Mouse (Mus musculus): ENCODE results near the gene Setd2. TPM values are rescaled to one million over a fixed set of nuclear protein-coding genes. Genes with fewer than 3 reads are reported as not detected.

Gene Setd2
- polyA plus RNA-seq, 1 experiment from 2014 or later, result 36.3 TPM

DNA sequence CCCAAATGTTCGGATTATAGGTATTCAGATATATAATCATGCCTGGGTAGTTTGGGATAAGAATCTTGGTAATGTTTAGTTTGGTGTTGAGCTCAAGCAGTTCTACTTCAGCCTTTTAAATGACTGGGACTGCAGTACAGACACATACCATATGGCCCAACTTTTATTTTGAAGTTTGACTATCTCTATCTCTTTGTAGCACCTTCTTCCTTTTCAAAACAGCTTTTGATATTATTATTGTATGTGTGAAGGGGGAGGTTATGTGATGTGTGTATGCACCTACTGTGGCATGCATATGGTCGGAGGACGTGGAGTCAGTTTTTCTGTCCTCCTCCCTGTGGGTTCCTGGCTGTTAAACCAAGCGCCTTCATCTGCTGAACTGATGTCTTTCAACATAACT, 9.6 kb downstream of the Setd2 start:
- H3K4me3 ChIP-seq, result no peak overlapping the region
- 0 out of 2 replicates have a peak, but pooled peaks cover under 1% of the 10 kb centered on the region for H3K36me3 ChIP-seq
- no peak overlapping the region for H3K4me2 ChIP-seq
- H3K27ac ChIP-seq (replicated peaks), result no peak overlapping the region
- no peak for ATAC-seq (ENCODE audit: low read depth)
- H3K9ac ChIP-seq, result no peak overlapping the region
- WGBS, result 89% methylated on average over 4 of the region's 4 CpGs
- no peaks in the 10 kb centered on the region for H3K27me3 ChIP-seq
- no peaks in the 10 kb centered on the region for H3K9me3 ChIP-seq
- H3K4me1 ChIP-seq (replicated peaks), result 0 out of 2 replicates have a peak, but pooled peaks cover 4% of the 10 kb centered on the region

DNA sequence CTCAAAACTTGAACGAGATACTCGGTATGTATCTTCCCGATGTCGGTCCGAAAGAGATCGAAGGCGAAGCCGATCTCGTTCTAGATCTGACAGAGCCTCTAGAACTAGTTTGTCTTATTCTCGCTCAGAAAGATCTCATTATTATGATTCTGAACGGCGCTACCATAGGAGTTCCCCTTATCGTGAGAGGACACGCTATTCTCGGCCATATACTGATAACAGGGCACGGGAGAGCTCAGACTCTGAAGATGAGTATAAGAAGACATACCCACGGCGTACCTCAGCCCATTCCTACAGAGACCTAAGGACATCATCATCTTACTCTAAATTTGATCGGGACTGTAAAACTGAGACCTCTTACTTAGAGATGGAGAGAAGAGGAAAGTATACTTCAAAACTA, 15.9 kb downstream of the Setd2 start:
- H3K4me3 ChIP-seq, result no peak overlapping the region
- 97% methylated on average over 19 of the region's 19 CpGs for WGBS
- no peak overlapping the region for H3K9ac ChIP-seq
- no peak overlapping the region for H3K4me2 ChIP-seq
- H3K36me3 ChIP-seq, result peaks cover 59% of the 10 kb centered on the region
- no peak overlapping the region for H3K27ac ChIP-seq (replicated peaks)
- H3K4me1 ChIP-seq (replicated peaks), result 0 out of 2 replicates have a peak, but pooled peaks cover 4% of the 10 kb centered on the region
- no peaks in the 10 kb centered on the region for H3K27me3 ChIP-seq
- H3K9me3 ChIP-seq, result no peaks in the 10 kb centered on the region
- no peak for ATAC-seq (ENCODE audit: low read depth)

DNA sequence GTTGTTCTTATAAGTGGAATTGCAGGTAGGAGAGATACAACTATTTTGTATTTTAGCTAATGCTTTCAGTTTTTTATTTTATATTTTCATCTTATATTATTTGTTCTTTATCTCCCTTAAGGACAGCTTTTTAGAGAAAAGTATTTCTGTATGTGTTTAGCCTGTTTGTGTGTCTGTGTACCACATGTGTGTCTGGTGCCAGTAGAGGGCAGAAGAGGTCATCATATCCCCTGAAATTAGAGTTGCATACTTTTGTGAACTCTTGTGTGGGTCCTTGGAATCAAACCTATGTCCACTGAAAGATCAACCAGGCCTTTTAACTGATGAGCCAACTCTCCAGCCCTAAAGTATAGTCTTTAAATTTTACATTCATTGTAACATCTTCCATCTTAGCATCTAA, 35.9 kb downstream of the Setd2 start:
- H3K9me3 ChIP-seq, result no peaks in the 10 kb centered on the region
- peaks cover 84% of the 10 kb centered on the region for H3K36me3 ChIP-seq
- H3K4me3 ChIP-seq, result no peak overlapping the region
- H3K9ac ChIP-seq, result no peak overlapping the region
- ATAC-seq (ENCODE audit: low read depth), result no peak
- H3K27ac ChIP-seq (replicated peaks), result no peak overlapping the region
- H3K4me1 ChIP-seq (replicated peaks), result no peaks in the 10 kb centered on the region
- H3K27me3 ChIP-seq, result no peaks in the 10 kb centered on the region
- no peak overlapping the region for H3K4me2 ChIP-seq

DNA sequence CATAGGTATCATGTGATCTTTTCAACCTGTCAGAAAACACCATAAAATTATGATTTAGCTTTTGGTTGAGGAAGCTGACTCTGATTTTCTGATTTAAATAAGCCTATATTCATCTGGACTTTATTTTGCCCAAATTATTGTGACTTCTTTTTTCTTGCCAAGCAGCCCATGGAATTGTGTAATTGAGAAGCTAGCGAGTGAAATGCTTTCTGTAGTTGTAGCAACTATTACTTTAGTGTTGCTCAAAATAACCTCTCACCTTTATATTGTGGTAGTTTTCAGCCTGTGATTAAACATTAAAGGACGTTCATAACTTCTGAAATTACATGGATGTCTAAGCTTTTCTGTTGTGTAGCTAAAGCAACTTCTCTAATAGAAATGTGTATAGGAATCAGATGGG, 49.8 kb downstream of the Setd2 start:
- WGBS, result 87% methylated on average over 2 of the region's 2 CpGs
- no peaks in the 10 kb centered on the region for H3K27me3 ChIP-seq

DNA sequence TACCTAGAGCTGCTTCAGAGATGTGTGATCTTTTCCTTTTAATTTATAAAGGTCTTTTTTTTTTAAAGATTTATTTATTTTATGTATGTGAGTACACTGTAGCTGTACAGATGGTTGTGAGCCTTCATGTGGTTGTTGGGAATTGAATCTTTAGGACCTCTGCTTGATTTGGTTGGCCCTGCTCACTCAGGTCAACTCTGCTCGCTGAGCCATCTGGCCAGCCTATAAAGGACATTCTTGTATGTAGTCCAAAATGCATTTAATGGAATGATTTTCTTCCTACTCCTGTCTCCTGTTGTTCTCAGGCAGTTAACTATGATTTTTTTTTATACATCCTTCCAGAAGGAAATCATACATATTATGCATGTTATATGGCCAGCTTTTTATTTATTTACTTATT, 51.1 kb downstream of the Setd2 start:
- Histone ChIP-seq H3K36me3 (peaks cover 16% of the 10 kb centered on the region), H3K4me1 (replicated peaks) (no peaks in the 10 kb centered on the region), H3K27me3 (no peaks in the 10 kb centered on the region), H3K9ac (no peak overlapping the region), H3K4me3 (no peak overlapping the region), H3K27ac (replicated peaks) (no peak overlapping the region), H3K9me3 (no peaks in the 10 kb centered on the region), H3K4me2 (no peak overlapping the region)
- no peak for ATAC-seq (ENCODE audit: low read depth)
- 93% methylated on average over 1 of the region's 1 CpGs for WGBS

More for the DNA sequence above, 49.8 kb downstream of the Setd2 start:
- H3K4me3 ChIP-seq, result no peak overlapping the region
- no peak for ATAC-seq (ENCODE audit: low read depth)
- no peak overlapping the region for H3K9ac ChIP-seq
- no peak overlapping the region for H3K27ac ChIP-seq (replicated peaks)
- no peaks in the 10 kb centered on the region for H3K4me1 ChIP-seq (replicated peaks)
- no peak overlapping the region for H3K4me2 ChIP-seq
- H3K9me3 ChIP-seq, result no peaks in the 10 kb centered on the region
- H3K36me3 ChIP-seq, result peaks cover 15% of the 10 kb centered on the region

DNA sequence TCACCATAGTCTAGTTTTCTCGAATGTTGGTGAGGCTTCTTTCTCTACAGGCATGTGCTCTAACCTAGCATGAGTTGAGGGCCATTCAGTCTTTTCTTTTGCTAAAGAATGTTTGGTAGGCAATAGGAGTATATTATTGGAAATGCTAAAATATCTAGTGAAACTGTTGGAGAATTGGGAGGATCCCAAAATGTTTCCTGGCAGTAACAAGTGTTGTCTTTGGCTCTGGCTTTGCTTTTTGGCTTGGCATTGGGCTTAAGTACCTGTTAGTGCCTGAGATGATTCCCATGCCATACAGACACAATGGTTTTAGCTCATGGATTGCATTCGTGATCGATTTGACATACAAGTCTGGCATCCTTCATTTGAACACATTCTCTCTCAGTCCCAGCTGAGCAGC, 79.1 kb downstream of the Setd2 start:
- Histone ChIP-seq H3K4me2 (no peak overlapping the region), H3K27me3 (no peaks in the 10 kb centered on the region), H3K4me3 (no peak overlapping the region), H3K9ac (no peak overlapping the region), H3K27ac (replicated peaks) (no peak overlapping the region), H3K4me1 (replicated peaks) (no peaks in the 10 kb centered on the region), H3K36me3 (peaks cover 58% of the 10 kb centered on the region), H3K9me3 (no peaks in the 10 kb centered on the region)
- ATAC-seq (ENCODE audit: low read depth), result no peak
- WGBS, result 86% methylated on average over 3 of the region's 3 CpGs

DNA sequence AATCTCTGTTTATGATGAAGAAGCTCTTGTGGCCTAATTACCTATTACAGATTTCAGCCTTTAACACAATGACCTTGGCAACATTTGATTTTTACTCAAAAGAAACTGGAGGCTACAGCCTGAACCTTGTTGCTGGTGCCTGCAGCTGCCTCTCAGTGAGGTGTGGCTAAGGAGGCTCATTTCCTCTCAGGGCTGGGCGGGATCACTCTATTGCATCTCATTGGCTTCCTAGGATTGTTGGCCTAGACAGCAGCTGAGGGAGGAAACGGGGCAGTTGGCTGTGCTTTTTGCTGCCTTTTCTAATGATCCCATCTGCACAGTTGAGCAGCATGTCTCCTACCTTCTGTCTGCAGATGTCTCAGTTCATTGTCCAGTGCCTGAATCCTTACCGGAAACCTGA, 84.7 kb downstream of the Setd2 start:
- H3K9me3 ChIP-seq, result no peaks in the 10 kb centered on the region
- 76% methylated on average over 3 of the region's 3 CpGs for WGBS
- no peak overlapping the region for H3K27ac ChIP-seq (replicated peaks)
- no peak overlapping the region for H3K4me2 ChIP-seq
- H3K27me3 ChIP-seq, result no peaks in the 10 kb centered on the region
- peaks cover 80% of the 10 kb centered on the region for H3K36me3 ChIP-seq
- H3K4me3 ChIP-seq, result no peak overlapping the region
- ATAC-seq (ENCODE audit: low read depth), result no peak
- no peaks in the 10 kb centered on the region for H3K4me1 ChIP-seq (replicated peaks)
- H3K9ac ChIP-seq, result no peak overlapping the region

DNA sequence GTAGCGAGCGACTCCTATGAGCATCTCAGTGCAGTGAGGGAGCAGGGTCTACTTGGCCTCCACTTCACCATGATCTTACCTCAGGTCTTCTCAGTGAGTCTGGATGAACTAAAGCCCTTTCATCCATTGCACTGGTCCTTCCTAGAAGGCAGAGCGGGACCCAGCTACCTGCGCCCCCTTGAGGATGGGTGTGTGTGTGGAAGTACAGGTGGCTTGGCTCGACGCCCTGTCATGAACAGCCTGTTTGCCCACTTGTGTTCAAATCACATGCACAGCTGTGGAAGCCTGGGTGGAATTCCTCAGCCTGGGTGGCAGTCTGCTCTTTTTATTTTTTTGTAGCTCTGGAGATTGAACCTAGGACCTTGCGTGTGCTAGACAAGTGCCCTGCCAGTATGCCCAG, 87.8 kb downstream of the Setd2 start:
- 89% methylated on average over 7 of the region's 7 CpGs for WGBS
- Histone ChIP-seq H3K4me1 (replicated peaks) (peaks cover 19% of the 10 kb centered on the region), H3K36me3 (peaks cover 68% of the 10 kb centered on the region), H3K4me3 (no peak overlapping the region), H3K4me2 (no peak overlapping the region), H3K9ac (no peak overlapping the region), H3K27me3 (no peaks in the 10 kb centered on the region), H3K9me3 (no peaks in the 10 kb centered on the region), H3K27ac (replicated peaks) (no peak overlapping the region)
- ATAC-seq (ENCODE audit: low read depth), result no peak

DNA sequence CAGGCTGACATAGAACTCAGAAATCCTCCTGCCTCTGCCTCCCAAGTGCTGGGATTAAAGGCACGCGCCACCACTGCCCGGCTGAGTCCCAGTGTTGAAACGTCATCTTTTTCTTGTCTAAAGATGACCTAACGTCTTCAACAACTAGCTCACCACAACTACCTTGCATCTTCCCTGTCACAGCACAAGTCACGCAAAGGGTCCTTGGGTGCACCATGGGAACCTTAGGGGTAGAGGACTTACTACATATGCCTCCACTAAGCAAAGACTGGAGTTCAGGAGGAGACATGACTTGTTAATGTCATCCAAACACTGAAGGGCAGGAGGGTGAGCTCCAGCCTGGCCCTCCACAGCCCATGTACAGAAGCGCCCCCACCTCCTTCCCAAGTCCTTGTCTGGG, 88.3 kb downstream of the Setd2 start:
- Histone ChIP-seq H3K9ac (no peak overlapping the region), H3K27me3 (no peaks in the 10 kb centered on the region), H3K4me2 (no peak overlapping the region), H3K9me3 (no peaks in the 10 kb centered on the region), H3K4me3 (no peak overlapping the region), H3K36me3 (peaks cover 63% of the 10 kb centered on the region), H3K27ac (replicated peaks) (no peak overlapping the region), H3K4me1 (replicated peaks) (peaks cover 24% of the 10 kb centered on the region)
- no peak for ATAC-seq (ENCODE audit: low read depth)
- WGBS, result 92% methylated on average over 7 of the region's 7 CpGs

DNA sequence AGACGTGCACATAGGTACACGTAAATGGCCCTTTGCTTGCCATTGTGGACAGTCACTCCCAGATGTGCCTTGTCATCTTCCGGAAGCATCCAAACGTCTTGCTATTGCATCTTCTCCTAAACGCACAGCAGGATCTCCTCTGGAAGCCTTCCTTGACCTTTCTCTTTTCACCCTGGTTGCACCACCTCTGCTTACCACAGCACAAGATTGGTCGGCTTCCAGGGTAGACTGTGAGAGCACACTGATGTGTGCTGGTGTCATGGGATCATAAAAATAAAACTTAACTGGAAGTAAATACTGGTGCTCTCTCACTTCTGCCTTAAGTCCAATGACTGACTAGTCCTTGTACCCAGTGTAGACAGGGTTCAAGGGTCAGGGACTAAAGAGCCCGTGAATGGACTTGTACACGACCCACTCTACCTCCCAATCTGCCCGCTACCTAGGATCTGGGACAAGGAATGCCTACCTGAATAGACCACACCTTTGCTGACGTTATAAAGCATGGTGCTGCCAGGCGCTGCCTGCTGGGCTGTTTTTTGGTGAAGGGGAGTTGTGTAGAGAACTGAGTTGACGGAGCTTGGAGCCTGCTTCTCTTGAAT, 90.3 kb downstream of the Setd2 start:
- Histone ChIP-seq H3K4me3 (no peak overlapping the region), H3K4me1 (replicated peaks) (peaks cover 27% of the 10 kb centered on the region), H3K36me3 (peaks cover 54% of the 10 kb centered on the region), H3K4me2 (no peak overlapping the region), H3K9ac (no peak overlapping the region), H3K27ac (replicated peaks) (no peak overlapping the region), H3K27me3 (no peaks in the 10 kb centered on the region), H3K9me3 (no peaks in the 10 kb centered on the region)
- WGBS, result 87% methylated on average over 12 of the region's 12 CpGs
- ATAC-seq (ENCODE audit: low read depth), result no peak

DNA sequence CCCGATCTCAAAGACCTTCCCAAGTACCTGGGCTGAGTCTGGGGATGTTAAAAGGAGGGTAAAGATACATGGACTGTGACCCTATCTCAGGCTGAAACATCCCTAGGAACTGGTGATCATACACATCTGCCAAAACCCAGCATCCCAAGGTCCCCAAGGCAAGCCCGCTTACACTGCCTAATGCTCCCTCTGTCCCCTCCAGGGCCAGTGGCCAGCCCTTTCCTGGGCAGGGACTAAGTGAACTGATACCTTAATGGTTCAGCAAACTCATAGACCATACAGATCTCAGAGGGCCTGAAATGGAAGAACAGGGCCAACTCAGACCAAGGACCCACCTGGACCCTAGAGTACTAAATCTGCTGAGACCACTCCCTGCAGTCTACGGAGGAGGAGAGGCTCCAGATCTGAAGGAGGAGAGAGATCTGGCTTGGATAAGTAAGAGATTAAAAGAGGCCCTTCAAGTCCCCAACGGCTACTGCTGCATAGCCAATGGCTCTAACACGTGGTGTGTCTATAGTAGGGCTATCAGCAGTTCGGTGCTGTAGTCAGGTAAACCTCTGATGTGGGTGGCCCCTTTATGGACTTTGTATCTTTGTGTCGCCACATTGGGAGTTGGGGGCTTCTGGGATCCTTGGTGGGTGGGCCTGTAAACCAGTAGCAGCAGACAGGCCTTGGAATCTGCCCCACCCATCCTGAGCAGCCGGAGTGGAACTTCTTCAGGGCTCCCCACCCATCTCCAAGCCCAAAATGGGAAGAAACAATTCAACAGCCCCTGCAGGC, 91.2 kb downstream of the Setd2 start:
- H3K27me3 ChIP-seq, result no peaks in the 10 kb centered on the region
- peak overlapping the region; percentile 97 for H3K4me2 ChIP-seq
- WGBS, result 40% methylated on average over 8 of the region's 8 CpGs
- H3K36me3 ChIP-seq, result peaks cover 45% of the 10 kb centered on the region
- H3K27ac ChIP-seq (replicated peaks), result peak overlapping the region; percentile 88
- ATAC-seq (ENCODE audit: low read depth), result no peak
- peak overlapping the region; percentile 53 for H3K4me3 ChIP-seq
- H3K4me1 ChIP-seq (replicated peaks), result peaks cover 27% of the 10 kb centered on the region
- no peaks in the 10 kb centered on the region for H3K9me3 ChIP-seq
- H3K9ac ChIP-seq, result peak overlapping the region; percentile 78

DNA sequence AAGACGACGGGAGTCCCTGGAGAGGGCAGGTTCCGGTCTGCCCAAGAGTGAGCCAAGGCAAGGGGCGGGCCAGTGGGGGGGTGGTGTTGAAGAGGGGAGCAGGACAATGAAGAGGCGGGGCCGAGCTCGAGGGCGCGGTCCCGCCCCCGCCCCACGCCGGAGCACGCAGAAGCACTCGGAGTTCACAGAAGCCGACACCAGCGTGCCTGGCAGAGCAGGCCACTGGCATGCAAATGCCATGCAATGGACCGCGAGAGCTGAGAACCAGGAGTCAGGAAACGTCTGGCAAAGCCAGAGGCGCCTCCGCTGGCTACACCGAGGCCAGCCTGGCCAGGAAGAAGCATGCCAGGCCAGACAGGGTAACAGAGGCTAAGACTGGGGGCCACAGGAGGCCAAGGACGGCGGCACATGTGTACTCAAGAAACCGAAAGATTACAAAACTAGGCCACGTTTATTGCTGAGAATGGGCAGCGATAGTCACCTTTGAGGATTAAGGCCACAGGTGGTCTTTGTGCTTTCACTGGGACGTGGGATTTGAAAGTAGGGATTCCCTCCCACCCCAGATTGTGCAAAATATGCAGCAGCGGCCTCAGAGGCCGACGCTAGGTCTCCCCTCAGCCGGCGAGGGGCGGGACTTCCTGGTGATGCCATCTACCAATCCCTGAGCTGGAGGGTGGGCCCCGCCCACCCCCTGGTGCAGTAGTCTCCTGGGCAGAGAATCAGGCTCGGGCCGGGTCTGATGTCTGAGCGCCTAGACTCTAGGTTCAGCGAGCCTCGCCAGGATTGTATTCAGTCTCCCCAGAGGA, 92.2 kb downstream of the Setd2 start, which contains the start of gene Nradd:
Gene Nradd, minus strand, starts transcription at position 92 of the 806 bp plus-strand sequence.
- peak within 1 kb of the TSS; percentile 53 for H3K4me3 ChIP-seq
- peak within 1 kb of the TSS; percentile 88 for H3K27ac ChIP-seq (replicated peaks)
- no peaks in the 10 kb centered on the region for H3K9me3 ChIP-seq
- H3K36me3 ChIP-seq, result peaks cover 36% of the 10 kb centered on the region
- peak within 1 kb of the TSS; percentile 97 for H3K4me2 ChIP-seq
- peak within 1 kb of the TSS; percentile 78 for H3K9ac ChIP-seq
- WGBS, result under 1% methylated on average over 41 of the region's 41 CpGs
- no peaks in the 10 kb centered on the region for H3K27me3 ChIP-seq
- peak; percentile 95 for ATAC-seq (ENCODE audit: low read depth)
- peaks cover 27% of the 10 kb centered on the region for H3K4me1 ChIP-seq (replicated peaks)
